Mouse (Mus musculus): Measurements from ENCODE around the gene Szt2. TPM values are rescaled to one million over a fixed set of nuclear protein-coding genes. Genes with fewer than 3 reads are reported as not detected.

The Szt2 gene
- polyA plus RNA-seq, 1 experiment: 7.6 TPM

DNA sequence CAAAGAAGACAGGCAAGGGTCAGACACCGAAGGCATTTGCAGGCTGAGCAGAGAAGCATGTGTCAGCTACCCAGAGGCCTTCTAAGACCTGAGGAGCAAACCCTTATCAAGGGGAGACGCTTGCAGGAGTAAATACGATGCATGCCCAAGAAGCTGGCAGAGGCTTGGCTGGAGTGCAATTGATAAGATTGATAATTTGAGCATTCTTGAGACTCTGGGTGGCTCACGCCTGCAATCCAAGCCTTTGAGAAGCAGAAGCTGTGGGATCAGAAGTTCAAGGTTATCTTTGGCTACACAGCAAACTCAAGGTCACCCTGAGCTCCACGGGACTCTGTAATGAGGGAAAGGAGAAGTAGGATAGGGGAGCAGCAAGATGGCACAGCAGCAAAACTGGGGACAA is 7.2 kb downstream of the Szt2 start:
- no peak overlapping the region for H3ac ChIP-seq (ENCODE audit: control insufficient read depth, insufficient read length, low read depth)
- peaks cover 38% of the 10 kb centered on the region for H3K36me3 ChIP-seq (ENCODE audit: control insufficient read depth, insufficient read depth)
- peaks cover 5% of the 10 kb centered on the region for H3K79me3 ChIP-seq (ENCODE audit: low read depth)
- no peak for TF ChIP-seq MYOD1 (IDR thresholded peaks at IDR 0.05; ENCODE audit: control insufficient read depth, insufficient read length, low read depth)
- TF ChIP-seq FOSL1 (IDR thresholded peaks at IDR 0.05; ENCODE audit: insufficient read depth, low read length, poor library complexity, severe bottlenecking): no peak
- TF ChIP-seq MYOG (IDR thresholded peaks at IDR 0.05; ENCODE audit: control insufficient read depth, extremely low read depth, insufficient read length): no peak
- TF ChIP-seq MAX (IDR thresholded peaks at IDR 0.05): no peak
- no peak for TF ChIP-seq USF1 (IDR thresholded peaks at IDR 0.05; ENCODE audit: low read depth)
- no peak for TF ChIP-seq CEBPB (IDR thresholded peaks at IDR 0.05; ENCODE audit: low read depth)
- H3K27me3 ChIP-seq (ENCODE audit: control insufficient read depth, insufficient read depth, insufficient read length): no peaks in the 10 kb centered on the region
- no peak overlapping the region for H3K4me3 ChIP-seq (ENCODE audit: insufficient read depth, poor library complexity, severe bottlenecking)
- H3K79me2 ChIP-seq (ENCODE audit: control insufficient read depth, insufficient read depth): peaks cover 6% of the 10 kb centered on the region

DNA sequence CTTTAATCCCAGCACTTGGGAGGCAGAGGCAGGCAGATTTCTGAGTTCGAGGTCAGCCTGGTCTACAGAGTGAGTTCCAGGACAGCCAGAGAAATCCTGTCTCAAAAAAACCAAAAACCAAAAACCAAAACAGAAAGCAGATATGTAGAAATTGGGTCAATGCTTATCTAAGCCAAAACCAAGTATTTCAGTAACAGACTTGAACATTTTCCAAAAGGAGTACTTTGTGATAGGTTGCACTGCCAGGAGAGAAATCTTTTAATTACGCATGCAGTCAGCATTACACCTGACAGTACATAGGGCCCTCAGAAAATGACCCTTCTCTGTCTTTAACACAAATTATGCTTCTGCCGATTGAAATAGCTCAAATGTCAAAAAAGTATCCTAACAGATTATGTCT is 7.7 kb downstream of the Szt2 start:
- H3K36me3 ChIP-seq (ENCODE audit: control insufficient read depth, insufficient read depth): peaks cover 42% of the 10 kb centered on the region
- H3K4me3 ChIP-seq (ENCODE audit: insufficient read depth, poor library complexity, severe bottlenecking): no peak overlapping the region
- TF ChIP-seq USF1 (IDR thresholded peaks at IDR 0.05; ENCODE audit: low read depth) (no peak), CTCF (IDR thresholded peaks at IDR 0.05; ENCODE audit: control insufficient read depth, insufficient read depth, insufficient read length) (no peak), CEBPB (IDR thresholded peaks at IDR 0.05; ENCODE audit: low read depth) (no peak), MYOG (IDR thresholded peaks at IDR 0.05; ENCODE audit: control insufficient read depth, extremely low read depth, insufficient read length) (no peak), MAX (IDR thresholded peaks at IDR 0.05) (no peak), MYOD1 (IDR thresholded peaks at IDR 0.05; ENCODE audit: control insufficient read depth, insufficient read length, low read depth) (no peak)
- H3K79me2 ChIP-seq (ENCODE audit: control insufficient read depth, insufficient read depth): peaks cover under 1% of the 10 kb centered on the region
- H3K27me3 ChIP-seq (ENCODE audit: control insufficient read depth, insufficient read depth, insufficient read length): no peaks in the 10 kb centered on the region
- H3K79me3 ChIP-seq (ENCODE audit: low read depth): peaks cover 4% of the 10 kb centered on the region
- no peak overlapping the region for H3ac ChIP-seq (ENCODE audit: control insufficient read depth, insufficient read length, low read depth)

GRCm38 (mm10) chr4:118398400-118398799 is 10.7 kb downstream of the Szt2 start:
- Histone ChIP-seq H3K4me3 (ENCODE audit: insufficient read depth, poor library complexity, severe bottlenecking) (no peak overlapping the region), H3K79me3 (ENCODE audit: low read depth) (no peaks in the 10 kb centered on the region), H3K79me2 (ENCODE audit: control insufficient read depth, insufficient read depth) (no peaks in the 10 kb centered on the region), H3K27me3 (ENCODE audit: control insufficient read depth, insufficient read depth, insufficient read length) (no peaks in the 10 kb centered on the region), H3ac (ENCODE audit: control insufficient read depth, insufficient read length, low read depth) (no peak overlapping the region), H3K36me3 (ENCODE audit: control insufficient read depth, insufficient read depth) (peaks cover 58% of the 10 kb centered on the region)
- TF ChIP-seq FOSL1 (IDR thresholded peaks at IDR 0.05; ENCODE audit: insufficient read depth, low read length, poor library complexity, severe bottlenecking) (no peak), CEBPB (IDR thresholded peaks at IDR 0.05; ENCODE audit: low read depth) (no peak), MAX (IDR thresholded peaks at IDR 0.05) (no peak), CTCF (IDR thresholded peaks at IDR 0.05; ENCODE audit: control insufficient read depth, insufficient read depth, insufficient read length) (no peak), USF1 (IDR thresholded peaks at IDR 0.05; ENCODE audit: low read depth) (no peak), MYOD1 (IDR thresholded peaks at IDR 0.05; ENCODE audit: control insufficient read depth, insufficient read length, low read depth) (no peak)

DNA sequence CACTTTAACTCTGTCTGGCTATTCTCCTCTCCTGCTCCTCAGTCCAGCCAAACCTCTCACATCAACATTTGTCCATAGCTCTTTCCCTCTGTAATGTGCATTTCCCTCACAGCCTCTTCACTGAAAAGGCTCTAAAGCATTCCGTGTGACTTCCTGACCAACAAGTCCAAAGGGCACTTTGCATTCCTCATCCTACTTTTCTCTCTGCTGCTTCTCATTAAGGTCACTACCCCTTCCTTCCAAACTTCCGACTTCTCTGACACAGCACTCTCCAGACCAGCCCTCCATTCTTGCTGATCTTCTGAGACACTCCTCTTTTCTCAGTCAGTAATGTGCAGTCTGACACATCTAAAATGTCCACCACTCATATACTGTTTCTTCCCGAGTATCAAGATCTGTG is 12.6 kb downstream of the Szt2 start:
- Histone ChIP-seq H3K79me3 (ENCODE audit: low read depth) (no peaks in the 10 kb centered on the region), H3ac (ENCODE audit: control insufficient read depth, insufficient read length, low read depth) (no peak overlapping the region), H3K79me2 (ENCODE audit: control insufficient read depth, insufficient read depth) (no peaks in the 10 kb centered on the region), H3K36me3 (ENCODE audit: control insufficient read depth, insufficient read depth) (peaks cover 65% of the 10 kb centered on the region), H3K27me3 (ENCODE audit: control insufficient read depth, insufficient read depth, insufficient read length) (no peaks in the 10 kb centered on the region), H3K4me3 (ENCODE audit: insufficient read depth, poor library complexity, severe bottlenecking) (no peak overlapping the region)
- no peak for TF ChIP-seq MYOG (IDR thresholded peaks at IDR 0.05; ENCODE audit: control insufficient read depth, extremely low read depth, insufficient read length)
- TF ChIP-seq CEBPB (IDR thresholded peaks at IDR 0.05; ENCODE audit: low read depth): no peak
- TF ChIP-seq FOSL1 (IDR thresholded peaks at IDR 0.05; ENCODE audit: insufficient read depth, low read length, poor library complexity, severe bottlenecking): no peak
- no peak for TF ChIP-seq MAX (IDR thresholded peaks at IDR 0.05)
- TF ChIP-seq CTCF (IDR thresholded peaks at IDR 0.05; ENCODE audit: control insufficient read depth, insufficient read depth, insufficient read length): no peak
- no peak for TF ChIP-seq USF1 (IDR thresholded peaks at IDR 0.05; ENCODE audit: low read depth)
- no peak for TF ChIP-seq MYOD1 (IDR thresholded peaks at IDR 0.05; ENCODE audit: control insufficient read depth, insufficient read length, low read depth)

DNA sequence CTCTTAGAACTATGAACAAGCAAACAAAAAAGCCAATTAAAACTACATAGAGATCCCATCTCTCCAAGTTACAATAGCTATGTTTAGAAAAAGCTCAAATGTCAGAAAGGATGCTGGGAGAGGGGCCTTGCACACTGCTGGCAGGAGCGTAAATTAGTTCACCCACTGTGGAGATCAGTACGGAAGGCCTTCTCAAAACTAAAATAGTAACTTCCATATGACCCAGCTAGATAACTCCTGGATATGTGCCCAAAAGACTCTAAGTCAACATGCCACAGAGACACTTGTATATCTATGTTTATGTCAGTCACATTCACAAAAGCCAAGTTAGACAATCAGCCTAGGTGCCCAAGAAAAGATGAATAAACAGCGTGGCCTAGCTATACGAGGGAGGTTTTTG is 13.8 kb downstream of the Szt2 start:
- Histone ChIP-seq H3ac (ENCODE audit: control insufficient read depth, insufficient read length, low read depth) (no peak overlapping the region), H3K79me2 (ENCODE audit: control insufficient read depth, insufficient read depth) (no peaks in the 10 kb centered on the region), H3K36me3 (ENCODE audit: control insufficient read depth, insufficient read depth) (peaks cover 63% of the 10 kb centered on the region), H3K4me3 (ENCODE audit: insufficient read depth, poor library complexity, severe bottlenecking) (no peak overlapping the region), H3K79me3 (ENCODE audit: low read depth) (no peaks in the 10 kb centered on the region), H3K27me3 (ENCODE audit: control insufficient read depth, insufficient read depth, insufficient read length) (no peaks in the 10 kb centered on the region)
- TF ChIP-seq CEBPB (IDR thresholded peaks at IDR 0.05; ENCODE audit: low read depth) (no peak), MAX (IDR thresholded peaks at IDR 0.05) (no peak), MYOG (IDR thresholded peaks at IDR 0.05; ENCODE audit: control insufficient read depth, extremely low read depth, insufficient read length) (no peak)

GRCm38 (mm10) chr4:118394505-118394904 is 14.6 kb downstream of the Szt2 start:
- no peaks in the 10 kb centered on the region for H3K79me2 ChIP-seq (ENCODE audit: control insufficient read depth, insufficient read depth)
- H3K27me3 ChIP-seq (ENCODE audit: control insufficient read depth, insufficient read depth, insufficient read length): no peaks in the 10 kb centered on the region
- peaks cover 57% of the 10 kb centered on the region for H3K36me3 ChIP-seq (ENCODE audit: control insufficient read depth, insufficient read depth)
- no peaks in the 10 kb centered on the region for H3K79me3 ChIP-seq (ENCODE audit: low read depth)
- no peak overlapping the region for H3K4me3 ChIP-seq (ENCODE audit: insufficient read depth, poor library complexity, severe bottlenecking)
- no peak overlapping the region for H3ac ChIP-seq (ENCODE audit: control insufficient read depth, insufficient read length, low read depth)
- TF ChIP-seq MYOG (IDR thresholded peaks at IDR 0.05; ENCODE audit: control insufficient read depth, extremely low read depth, insufficient read length) (no peak), FOSL1 (IDR thresholded peaks at IDR 0.05; ENCODE audit: insufficient read depth, low read length, poor library complexity, severe bottlenecking) (no peak), MAX (IDR thresholded peaks at IDR 0.05) (no peak), CTCF (IDR thresholded peaks at IDR 0.05; ENCODE audit: control insufficient read depth, insufficient read depth, insufficient read length) (no peak), MYOD1 (IDR thresholded peaks at IDR 0.05; ENCODE audit: control insufficient read depth, insufficient read length, low read depth) (no peak), CEBPB (IDR thresholded peaks at IDR 0.05; ENCODE audit: low read depth) (no peak)
